Mouse (Mus musculus): Measurements from ENCODE around the gene 1500009C09Rik.

The 1500009C09Rik gene

GRCm38 (mm10) chr15:82255944-82256383, 3.8 kb downstream of the 1500009C09Rik start:
- DNase-seq = no peak

GRCm38 (mm10) chr15:82259510-82259909, 7.3 kb downstream of the 1500009C09Rik start:
- DNase-seq = no peak

- DNase-seq = no peak
These were observed 14.2 kb downstream of the 1500009C09Rik start for GRCm38 (mm10) chr15:82266356-82266755.

- no peak for DNase-seq
These were observed 16.0 kb downstream of the 1500009C09Rik start for GRCm38 (mm10) chr15:82268185-82268584.

- no peak for DNase-seq
These were observed 16.6 kb downstream of the 1500009C09Rik start for GRCm38 (mm10) chr15:82268783-82269182.

- DNase-seq = no peak
These were observed 19.0 kb downstream of the 1500009C09Rik start for GRCm38 (mm10) chr15:82271201-82271600.

GRCm38 (mm10) chr15:82272295-82272694, 20.1 kb downstream of the 1500009C09Rik start:
- no peak for DNase-seq

GRCm38 (mm10) chr15:82274593-82274926, 22.4 kb downstream of the 1500009C09Rik start, which contains the start of gene Sept3:
TSS of gene Sept3 (plus strand) at chr15:82274893.
- DNase-seq = no peak

GRCm38 (mm10) chr15:82274927-82275901, 23.0 kb downstream of the 1500009C09Rik start:
- DNase-seq = no peak

- DNase-seq = no peak
These were observed 25.4 kb downstream of the 1500009C09Rik start for GRCm38 (mm10) chr15:82277591-82277990.

GRCm38 (mm10) chr15:82280638-82281037, 28.4 kb downstream of the 1500009C09Rik start:
- DNase-seq = no peak

GRCm38 (mm10) chr15:82286157-82286556, 34.0 kb downstream of the 1500009C09Rik start:
- no peak for DNase-seq

GRCm38 (mm10) chr15:82290252-82290651, 38.1 kb downstream of the 1500009C09Rik start:
- DNase-seq = no peak

- DNase-seq = no peak
These were observed 40.7 kb downstream of the 1500009C09Rik start for GRCm38 (mm10) chr15:82292851-82293250.

GRCm38 (mm10) chr15:82293271-82293711, 41.1 kb downstream of the 1500009C09Rik start:
- DNase-seq = no peak

GRCm38 (mm10) chr15:82294059-82294458, 41.9 kb downstream of the 1500009C09Rik start:
- DNase-seq = no peak

GRCm38 (mm10) chr15:82298764-82299561, 46.8 kb downstream of the 1500009C09Rik start, which contains the start of gene Wbp2nl:
TSS of gene Wbp2nl (plus strand) at chr15:82298954.
- DNase-seq = no peak

GRCm38 (mm10) chr15:82307107-82307506, 54.9 kb downstream of the 1500009C09Rik start:
- no peak for DNase-seq

- DNase-seq = no peak
These were observed 56.2 kb downstream of the 1500009C09Rik start for GRCm38 (mm10) chr15:82308416-82308815.
